Mouse (Mus musculus): ENCODE data around the gene Pear1. TPM values are rescaled to one million over a fixed set of nuclear protein-coding genes. Genes with fewer than 3 reads are reported as not detected.

Pear1 gene
- polyA plus RNA-seq, 1 experiment from 2014 or later = 6.9 TPM

DNA sequence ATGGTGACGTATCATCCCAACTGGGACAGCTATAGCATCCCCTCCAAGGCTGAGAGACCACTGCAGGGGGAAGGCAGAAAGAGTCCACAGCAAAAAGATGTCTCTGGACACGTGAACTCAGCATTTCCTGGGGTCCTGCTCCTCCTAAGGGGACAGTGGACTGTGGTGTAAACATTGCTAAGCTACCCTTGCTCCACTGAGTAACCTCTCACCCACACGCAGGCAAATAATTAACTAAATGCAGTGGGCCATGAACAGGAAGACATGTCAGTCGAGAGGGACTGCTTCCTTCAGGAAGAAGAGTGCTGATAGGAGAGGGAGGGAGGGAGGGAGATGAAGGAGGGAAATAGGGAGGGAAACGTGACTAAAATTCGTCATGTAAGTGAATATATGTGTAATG is 53.0 kb downstream of the Pear1 start:
- peaks cover 11% of the 10 kb centered on the region; the same call in 1 of the 2 replicates for H3K27me3 ChIP-seq (replicated peaks; ENCODE audit: control insufficient read depth, insufficient read depth, low read length)

GRCm38 (mm10) chr3:87770280-87770679 is 53.8 kb downstream of the Pear1 start:
- 0% methylated on average over 4 of the region's 4 CpGs for WGBS
- H3K27ac ChIP-seq (ENCODE audit: low read length) = no peak overlapping the region
- peaks cover 11% of the 10 kb centered on the region; the same call in 1 of the 2 replicates for H3K27me3 ChIP-seq (replicated peaks; ENCODE audit: control insufficient read depth, insufficient read depth, low read length)
- H3K4me1 ChIP-seq (replicated peaks; ENCODE audit: control insufficient read depth, insufficient read depth, low read length) = peaks cover 4% of the 10 kb centered on the region; the same call in 1 of the 2 replicates
- no peaks in the 10 kb centered on the region for H3K9me3 ChIP-seq (ENCODE audit: control insufficient read depth, low read length)
- H3K9ac ChIP-seq (replicated peaks; ENCODE audit: low read depth, low read length) = no peak overlapping the region
- no peak overlapping the region for H3K4me3 ChIP-seq (replicated peaks; ENCODE audit: low read length)
- no peak for ATAC-seq
- H3K4me2 ChIP-seq (ENCODE audit: low read length) = no peak overlapping the region
- no peaks in the 10 kb centered on the region for H3K36me3 ChIP-seq (ENCODE audit: control insufficient read depth, insufficient read depth)

More for the DNA sequence above, 53.0 kb downstream of the Pear1 start:
- no peak for ATAC-seq
- Histone ChIP-seq H3K27ac (ENCODE audit: low read length) (no peak overlapping the region), H3K9ac (replicated peaks; ENCODE audit: low read depth, low read length) (no peak overlapping the region), H3K4me1 (replicated peaks; ENCODE audit: control insufficient read depth, insufficient read depth, low read length) (peaks cover 4% of the 10 kb centered on the region; the same call in 1 of the 2 replicates), H3K4me3 (replicated peaks; ENCODE audit: low read length) (no peak overlapping the region), H3K4me2 (ENCODE audit: low read length) (no peak overlapping the region), H3K9me3 (ENCODE audit: control insufficient read depth, low read length) (no peaks in the 10 kb centered on the region), H3K36me3 (ENCODE audit: control insufficient read depth, insufficient read depth) (no peaks in the 10 kb centered on the region)
- WGBS = 57% methylated on average over 6 of the region's 6 CpGs

DNA sequence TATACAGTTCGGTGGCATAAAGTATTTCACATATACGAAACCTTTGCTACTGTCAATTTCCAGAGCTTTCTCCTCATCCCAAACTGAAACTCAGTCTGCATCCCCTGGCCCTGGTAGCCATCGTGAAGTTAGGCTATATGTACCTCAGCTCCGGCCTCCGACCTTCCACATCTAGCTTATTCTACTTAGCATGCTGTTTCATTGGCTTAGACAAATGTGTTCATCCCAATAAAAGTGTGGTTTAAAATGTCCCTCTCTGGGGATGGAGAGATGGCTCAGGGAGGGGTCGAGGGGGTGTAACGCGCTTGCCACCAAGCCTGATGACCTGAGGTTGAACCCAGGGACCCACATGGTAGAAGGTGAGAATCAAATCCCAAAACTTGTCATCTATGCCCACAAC is 54.6 kb downstream of the Pear1 start:
- Histone ChIP-seq H3K36me3 (ENCODE audit: control insufficient read depth, insufficient read depth) (no peaks in the 10 kb centered on the region), H3K9me3 (ENCODE audit: control insufficient read depth, low read length) (no peaks in the 10 kb centered on the region), H3K27me3 (replicated peaks; ENCODE audit: control insufficient read depth, insufficient read depth, low read length) (peaks cover 11% of the 10 kb centered on the region; the same call in 1 of the 2 replicates), H3K4me2 (ENCODE audit: low read length) (no peak overlapping the region), H3K4me1 (replicated peaks; ENCODE audit: control insufficient read depth, insufficient read depth, low read length) (peaks cover 4% of the 10 kb centered on the region; the same call in 1 of the 2 replicates), H3K27ac (ENCODE audit: low read length) (no peak overlapping the region), H3K9ac (replicated peaks; ENCODE audit: low read depth, low read length) (no peak overlapping the region), H3K4me3 (replicated peaks; ENCODE audit: low read length) (no peak overlapping the region)
- no peak for ATAC-seq
- 79% methylated on average over 8 of the region's 8 CpGs for WGBS

GRCm38 (mm10) chr3:87768844-87769243 is 55.3 kb downstream of the Pear1 start:
- Histone ChIP-seq H3K4me1 (replicated peaks; ENCODE audit: control insufficient read depth, insufficient read depth, low read length) (peaks cover 7% of the 10 kb centered on the region; the same call in 1 of the 2 replicates), H3K4me3 (replicated peaks; ENCODE audit: low read length) (peak overlapping the region; percentile 31), H3K27me3 (replicated peaks; ENCODE audit: control insufficient read depth, insufficient read depth, low read length) (peaks cover 11% of the 10 kb centered on the region; the same call in 1 of the 2 replicates), H3K27ac (ENCODE audit: low read length) (no peak overlapping the region), H3K9me3 (ENCODE audit: control insufficient read depth, low read length) (no peaks in the 10 kb centered on the region), H3K4me2 (ENCODE audit: low read length) (peak overlapping the region; percentile 31), H3K9ac (replicated peaks; ENCODE audit: low read depth, low read length) (no peak overlapping the region), H3K36me3 (ENCODE audit: control insufficient read depth, insufficient read depth) (no peaks in the 10 kb centered on the region)
- WGBS = 3% methylated on average over 34 of the region's 37 CpGs
- ATAC-seq = peak; percentile 29; the same call in 1 of the 2 replicates

- peaks cover 11% of the 10 kb centered on the region; the same call in 1 of the 2 replicates for H3K27me3 ChIP-seq (replicated peaks; ENCODE audit: control insufficient read depth, insufficient read depth, low read length)
- 56% methylated on average over 6 of the region's 6 CpGs for WGBS
- H3K27ac ChIP-seq (ENCODE audit: low read length) = no peak overlapping the region
- peaks cover 7% of the 10 kb centered on the region; the same call in 1 of the 2 replicates for H3K4me1 ChIP-seq (replicated peaks; ENCODE audit: control insufficient read depth, insufficient read depth, low read length)
- H3K36me3 ChIP-seq (ENCODE audit: control insufficient read depth, insufficient read depth) = no peaks in the 10 kb centered on the region
- peak overlapping the region; percentile 31; the same call in 1 of the 2 replicates for H3K4me2 ChIP-seq (ENCODE audit: low read length)
- H3K4me3 ChIP-seq (replicated peaks; ENCODE audit: low read length) = peak overlapping the region; percentile 31; the same call in 1 of the 2 replicates
- H3K9me3 ChIP-seq (ENCODE audit: control insufficient read depth, low read length) = no peaks in the 10 kb centered on the region
- H3K9ac ChIP-seq (replicated peaks; ENCODE audit: low read depth, low read length) = no peak overlapping the region
- no peak for ATAC-seq
These were observed 55.7 kb downstream of the Pear1 start for GRCm38 (mm10) chr3:87768431-87768830.

- Histone ChIP-seq H3K27me3 (replicated peaks; ENCODE audit: control insufficient read depth, insufficient read depth, low read length) (peaks cover 11% of the 10 kb centered on the region; the same call in 1 of the 2 replicates), H3K4me2 (ENCODE audit: low read length) (peak overlapping the region; percentile 8; the same call in 1 of the 2 replicates), H3K4me1 (replicated peaks; ENCODE audit: control insufficient read depth, insufficient read depth, low read length) (peaks cover 7% of the 10 kb centered on the region; the same call in 1 of the 2 replicates), H3K27ac (ENCODE audit: low read length) (no peak overlapping the region), H3K36me3 (ENCODE audit: control insufficient read depth, insufficient read depth) (no peaks in the 10 kb centered on the region), H3K9ac (replicated peaks; ENCODE audit: low read depth, low read length) (no peak overlapping the region), H3K4me3 (replicated peaks; ENCODE audit: low read length) (peak overlapping the region; percentile 2; the same call in 1 of the 2 replicates), H3K9me3 (ENCODE audit: control insufficient read depth, low read length) (no peaks in the 10 kb centered on the region)
- ATAC-seq = no peak
- 69% methylated on average over 8 of the region's 8 CpGs for WGBS
These were observed 56.3 kb downstream of the Pear1 start for GRCm38 (mm10) chr3:87767764-87768163.

GRCm38 (mm10) chr3:87766284-87766667 is 57.8 kb downstream of the Pear1 start:
- H3K27me3 ChIP-seq (replicated peaks; ENCODE audit: control insufficient read depth, insufficient read depth, low read length) = peaks cover 11% of the 10 kb centered on the region; the same call in 1 of the 2 replicates
- H3K9me3 ChIP-seq (ENCODE audit: control insufficient read depth, low read length) = no peaks in the 10 kb centered on the region

DNA sequence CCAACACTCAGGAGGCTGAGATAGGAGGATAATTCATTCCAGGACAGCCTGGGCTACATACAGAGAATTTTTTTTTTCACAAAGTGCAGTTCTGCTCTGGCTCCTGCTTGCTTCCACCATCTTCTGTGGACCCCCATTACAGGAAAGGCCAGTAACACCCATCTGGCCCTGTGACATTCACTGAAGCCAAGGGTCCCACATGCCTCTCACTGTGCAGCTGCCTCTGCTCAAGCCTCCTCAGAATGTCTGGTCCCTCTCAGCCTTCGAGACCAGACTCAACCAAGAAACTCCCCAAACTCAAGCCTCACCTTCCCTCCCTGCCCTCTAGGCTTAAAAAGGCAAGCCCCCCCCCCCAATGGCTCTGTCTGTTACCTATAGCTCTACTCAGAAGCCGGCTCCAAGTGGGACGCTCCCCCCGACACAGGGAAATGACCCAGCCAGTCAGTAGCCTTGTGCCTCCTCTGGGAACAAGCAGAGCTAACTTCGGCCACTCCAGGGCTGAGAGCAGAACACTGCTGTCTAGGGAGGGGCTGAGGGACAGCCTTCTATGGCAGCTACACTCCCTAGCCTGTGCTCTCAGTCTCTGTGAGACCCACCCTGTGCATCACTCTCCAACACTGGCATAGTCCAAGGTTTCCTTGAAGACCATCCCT is 58.3 kb downstream of the Pear1 start:
- H3K4me2 ChIP-seq (ENCODE audit: low read length) = no peak overlapping the region
- ATAC-seq = no peak
- H3K4me3 ChIP-seq (replicated peaks; ENCODE audit: low read length) = no peak overlapping the region
- H3K4me1 ChIP-seq (replicated peaks; ENCODE audit: control insufficient read depth, insufficient read depth, low read length) = peaks cover 7% of the 10 kb centered on the region; the same call in 1 of the 2 replicates
- H3K27me3 ChIP-seq (replicated peaks; ENCODE audit: control insufficient read depth, insufficient read depth, low read length) = peaks cover 11% of the 10 kb centered on the region; the same call in 1 of the 2 replicates
- no peak overlapping the region for H3K9ac ChIP-seq (replicated peaks; ENCODE audit: low read depth, low read length)
- no peaks in the 10 kb centered on the region for H3K36me3 ChIP-seq (ENCODE audit: control insufficient read depth, insufficient read depth)
- 69% methylated on average over 5 of the region's 5 CpGs for WGBS
- H3K9me3 ChIP-seq (ENCODE audit: control insufficient read depth, low read length) = no peaks in the 10 kb centered on the region
- H3K27ac ChIP-seq (ENCODE audit: low read length) = no peak overlapping the region

More at GRCm38 (mm10) chr3:87766284-87766667, 57.8 kb downstream of the Pear1 start:
- 83% methylated on average over 3 of the region's 3 CpGs for WGBS
- no peaks in the 10 kb centered on the region for H3K36me3 ChIP-seq (ENCODE audit: control insufficient read depth, insufficient read depth)
- no peak for ATAC-seq
- H3K9ac ChIP-seq (replicated peaks; ENCODE audit: low read depth, low read length) = no peak overlapping the region
- no peak overlapping the region for H3K4me2 ChIP-seq (ENCODE audit: low read length)
- H3K4me3 ChIP-seq (replicated peaks; ENCODE audit: low read length) = no peak overlapping the region
- peaks cover 7% of the 10 kb centered on the region; the same call in 1 of the 2 replicates for H3K4me1 ChIP-seq (replicated peaks; ENCODE audit: control insufficient read depth, insufficient read depth, low read length)
- no peak overlapping the region for H3K27ac ChIP-seq (ENCODE audit: low read length)

- H3K4me3 ChIP-seq (replicated peaks; ENCODE audit: low read length) = no peak overlapping the region
- H3K27me3 ChIP-seq (replicated peaks; ENCODE audit: control insufficient read depth, insufficient read depth, low read length) = peaks cover 11% of the 10 kb centered on the region; the same call in 1 of the 2 replicates
- H3K9me3 ChIP-seq (ENCODE audit: control insufficient read depth, low read length) = no peaks in the 10 kb centered on the region
- no peak overlapping the region for H3K27ac ChIP-seq (ENCODE audit: low read length)
- H3K4me1 ChIP-seq (replicated peaks; ENCODE audit: control insufficient read depth, insufficient read depth, low read length) = peaks cover 7% of the 10 kb centered on the region; the same call in 1 of the 2 replicates
- H3K9ac ChIP-seq (replicated peaks; ENCODE audit: low read depth, low read length) = no peak overlapping the region
- ATAC-seq = no peak
- H3K4me2 ChIP-seq (ENCODE audit: low read length) = no peak overlapping the region; the same call in 1 of the 2 replicates
- WGBS = 14% methylated on average over 10 of the region's 10 CpGs
- no peaks in the 10 kb centered on the region for H3K36me3 ChIP-seq (ENCODE audit: control insufficient read depth, insufficient read depth)
These were observed 59.0 kb downstream of the Pear1 start for GRCm38 (mm10) chr3:87765091-87765490.

All from forebrain, embryonic 16.5 days (tissue).